Mouse (Mus musculus) inflammation-experienced regulatory T-cells, adult 6 months (primary cell): Measurements from ENCODE around the gene Ikbip. TPM values are rescaled to one million over a fixed set of nuclear protein-coding genes. Genes with fewer than 3 reads are reported as not detected.

ENCODE experiments used
- ATAC-seq: one replicate; pipeline ENCODE4 v1.8.0; 2017
- polyA plus RNA-seq, 3 experiments: library from polyadenylated mRNA; unstranded; fragments of 100-300 nt; shearing (Covaris generic); gene quantifications; one replicate each; pipeline ENCODE4 v1.2.1; 2017

Gene Ikbip
- polyA plus RNA-seq = 1 to 10 TPM; 5.3 to 8.6 (median 6.9) TPM

DNA sequence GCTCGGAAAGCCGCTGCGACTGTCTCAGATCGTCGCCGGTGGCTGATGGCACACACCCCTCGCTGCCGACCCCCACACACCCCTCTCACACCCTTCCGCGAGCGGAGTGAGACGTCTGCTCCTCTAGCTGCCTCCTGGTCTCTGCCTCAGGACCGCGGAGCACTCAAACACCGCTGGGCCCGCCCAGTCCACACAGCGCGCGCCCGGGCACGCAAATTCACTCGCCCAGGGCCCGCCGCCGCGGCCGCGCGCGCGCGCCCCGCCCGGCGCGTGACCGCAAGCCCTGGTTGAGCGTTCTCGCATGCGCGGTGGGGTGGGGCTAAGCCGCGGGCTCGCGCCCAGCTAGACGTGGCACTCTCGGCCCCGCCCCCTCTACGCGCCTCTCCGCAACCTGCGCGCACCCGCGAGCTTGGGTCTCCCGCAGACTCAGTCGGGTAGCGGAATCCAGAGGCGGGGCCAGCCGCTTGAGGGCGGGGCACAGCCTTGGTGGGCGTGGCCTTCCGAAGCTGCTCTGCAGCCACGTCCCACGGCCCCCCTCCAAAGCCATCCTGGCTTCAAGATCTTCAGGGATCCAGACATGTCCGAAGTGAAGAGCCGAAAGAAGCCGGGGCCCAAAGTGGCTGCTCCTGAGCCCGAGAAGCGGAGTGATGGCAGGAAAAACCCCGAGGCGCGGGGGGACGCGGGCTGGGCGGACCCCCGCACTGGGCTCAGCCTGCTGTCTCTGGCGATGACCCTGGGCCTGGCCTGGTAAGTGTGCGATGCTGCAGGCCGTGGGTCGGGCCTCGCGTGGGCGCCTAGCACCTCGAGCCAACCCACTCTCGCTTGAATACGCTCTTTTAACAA is at the start of gene Ikbip, which contains the start of gene Apaf1:
Ikbip (plus strand) TSS at position 391 of the 843 bp plus-strand sequence.
Apaf1 (minus strand) TSS at position 221 of the 843 bp plus-strand sequence.
- peak; percentile 89 for ATAC-seq

DNA sequence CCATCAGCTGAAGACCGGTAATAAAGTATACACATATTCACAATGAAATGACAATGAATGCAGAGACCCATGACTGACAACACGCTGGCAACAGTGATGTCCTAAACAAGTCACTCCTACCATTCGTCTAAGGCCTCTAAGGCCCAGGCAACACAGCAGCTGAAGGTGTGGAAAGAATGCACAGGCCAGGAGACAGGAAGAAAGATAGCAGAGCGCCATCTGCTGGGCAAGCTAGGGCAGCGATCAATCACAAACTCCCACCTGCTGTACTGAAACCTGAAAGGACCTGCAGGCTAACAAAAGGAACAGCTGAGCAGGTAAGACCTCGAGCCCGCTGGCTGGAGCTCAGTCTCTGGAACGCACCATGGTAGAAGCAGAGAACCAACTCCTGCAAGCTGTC is 48.8 kb upstream of the Ikbip start:
- peak; percentile 43 for ATAC-seq

DNA sequence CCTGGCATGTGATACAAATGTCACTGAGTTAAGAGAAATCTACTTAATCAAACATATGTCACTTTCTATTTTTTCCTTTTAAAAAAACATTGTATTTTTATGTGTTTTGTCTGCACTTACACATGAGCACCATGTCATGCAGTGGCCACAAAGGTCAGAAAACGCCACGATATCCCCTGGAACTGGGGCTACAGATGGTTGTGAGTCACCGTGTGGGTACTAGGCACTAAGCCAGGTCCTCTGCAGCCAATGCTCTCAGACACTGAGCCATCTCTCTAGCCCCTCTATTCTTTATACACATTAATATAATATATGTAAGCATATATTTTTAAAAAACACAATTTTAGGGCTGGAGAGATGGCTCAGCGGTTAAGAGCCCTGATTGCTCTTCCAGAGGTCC is 33.0 kb upstream of the Ikbip start:
- no peak for ATAC-seq

DNA sequence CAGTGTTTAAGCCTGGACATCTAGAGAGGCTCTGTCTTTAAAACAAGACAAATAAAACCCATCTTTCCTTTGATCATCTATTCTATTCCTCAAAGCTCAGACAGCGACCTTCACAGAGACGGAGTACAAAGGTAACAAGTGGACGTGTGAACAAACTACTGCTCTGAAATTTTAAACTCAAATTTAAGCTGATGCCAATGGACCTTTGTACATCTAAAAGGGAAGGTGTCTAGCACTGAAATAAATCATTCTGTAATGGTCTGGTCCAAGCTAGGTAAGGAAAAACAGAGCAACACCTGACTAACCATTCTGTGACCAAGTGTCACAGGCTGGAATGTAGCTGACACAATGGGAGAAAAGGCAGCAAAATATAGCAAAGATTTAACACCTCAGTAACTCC is 31.6 kb upstream of the Ikbip start:
- no peak for ATAC-seq

DNA sequence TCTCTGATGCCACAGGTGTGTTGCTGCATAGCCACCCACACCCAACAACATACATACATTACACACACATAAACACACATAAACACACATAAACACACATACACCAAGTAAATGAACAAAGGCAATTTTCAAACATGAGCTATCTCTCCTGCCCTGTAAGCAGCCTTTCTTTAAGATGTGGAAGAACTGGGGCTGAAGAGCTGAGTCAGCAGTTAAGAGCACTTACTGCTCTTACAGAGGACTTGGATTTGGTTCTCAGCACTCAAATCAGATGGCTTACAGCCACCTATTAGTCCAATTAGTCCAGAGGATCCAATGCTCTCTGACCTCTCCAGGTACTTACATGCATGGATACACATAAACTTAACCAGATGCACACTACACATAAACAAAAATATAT is 30.0 kb upstream of the Ikbip start:
- no peak for ATAC-seq

DNA sequence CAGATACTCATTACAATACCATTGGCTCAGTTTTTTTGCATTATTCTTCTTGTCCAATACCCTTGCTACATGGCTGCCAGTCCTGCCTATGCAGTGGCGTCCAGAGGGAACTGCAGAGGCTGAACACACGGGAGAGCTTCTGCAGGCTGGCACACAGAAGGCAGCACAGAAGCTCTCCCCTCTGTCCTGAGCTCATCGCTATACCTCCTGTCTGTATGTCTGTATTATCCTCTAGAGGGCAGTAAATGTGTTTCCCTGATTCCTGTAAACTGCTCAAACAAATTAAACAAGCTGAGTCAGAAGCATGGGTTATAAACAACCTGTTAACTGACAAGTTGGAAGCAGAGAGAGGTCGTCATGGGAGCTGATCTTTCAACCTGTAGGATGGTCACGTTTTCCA is 22.0 kb upstream of the Ikbip start:
- ATAC-seq = peak; percentile 38

DNA sequence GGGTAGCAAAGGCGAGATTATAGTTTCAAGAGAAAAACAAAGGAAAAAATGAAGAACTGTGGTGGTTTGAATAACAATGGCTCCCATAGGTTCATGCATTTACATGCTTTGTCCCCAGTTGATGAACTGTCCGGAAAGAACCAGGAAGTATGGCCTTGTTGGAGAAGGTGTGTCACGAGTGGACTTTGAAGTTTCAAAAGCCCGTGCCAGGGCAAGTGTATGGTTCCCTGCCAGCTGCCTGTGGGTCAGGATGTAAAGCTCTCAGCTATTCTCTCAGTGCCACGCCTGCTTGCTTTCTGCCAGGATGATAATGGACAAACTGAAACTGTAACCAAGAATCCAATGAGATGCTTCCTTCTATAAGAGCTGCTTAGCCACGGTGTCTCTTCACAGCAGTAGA is 20.4 kb upstream of the Ikbip start:
- ATAC-seq = no peak

DNA sequence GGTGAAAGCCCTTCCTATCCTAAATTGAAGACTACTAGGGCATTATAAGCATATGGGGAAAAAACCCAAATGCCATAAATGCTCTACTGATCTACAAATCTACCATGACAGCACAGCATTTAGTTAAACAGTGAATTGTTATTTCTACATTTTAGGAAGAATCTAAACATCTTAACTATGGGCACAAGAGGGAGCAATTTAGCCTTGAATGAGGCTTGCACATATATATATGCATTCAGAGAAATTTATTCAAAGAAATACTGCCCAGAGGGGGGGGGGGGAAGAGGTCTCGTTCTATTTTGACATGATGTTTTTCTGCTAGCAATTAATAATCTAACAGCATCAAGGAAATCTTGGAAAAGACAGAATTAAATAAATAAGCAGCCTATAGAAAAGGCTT is 11.0 kb upstream of the Ikbip start:
- peak; percentile 69 for ATAC-seq

DNA sequence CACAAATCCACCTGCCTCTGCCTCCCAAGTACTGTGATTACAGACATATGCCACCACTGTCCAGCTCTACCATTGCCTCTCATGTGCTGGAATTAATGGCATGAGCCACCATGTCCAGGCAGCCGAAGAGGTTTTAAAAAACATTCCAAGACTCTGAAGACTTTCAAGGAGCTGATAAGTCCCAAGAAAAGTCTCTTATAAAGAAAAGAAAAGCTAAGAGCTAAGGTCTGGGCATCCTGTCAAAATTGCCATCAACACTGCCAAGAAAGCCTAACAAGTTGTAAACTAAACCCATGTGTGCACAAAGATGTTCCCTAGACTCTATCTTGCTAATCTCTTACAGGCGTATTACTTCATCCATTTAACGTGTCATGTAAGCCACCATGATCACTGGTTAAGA is 9.4 kb upstream of the Ikbip start:
- no peak for ATAC-seq

DNA sequence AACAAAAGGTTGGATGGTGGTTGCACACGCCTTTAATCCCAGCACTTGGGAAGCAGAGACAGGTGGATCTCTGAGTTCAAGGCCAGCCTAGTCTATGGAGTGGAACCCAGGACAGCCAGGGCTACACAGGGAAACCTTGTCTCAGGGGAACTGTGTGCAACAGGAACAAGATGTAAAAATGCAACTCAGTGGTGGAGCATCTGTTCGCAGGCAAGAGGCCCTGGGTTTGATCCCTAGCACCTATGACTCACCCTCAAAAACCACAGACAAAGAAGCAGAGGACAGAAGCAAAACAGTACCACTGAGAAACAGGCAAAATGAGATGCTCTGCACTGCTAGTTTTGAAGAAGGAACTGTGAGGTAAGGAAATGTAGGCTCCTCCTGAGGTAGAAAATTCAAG is 6.1 kb upstream of the Ikbip start:
- no peak for ATAC-seq

DNA sequence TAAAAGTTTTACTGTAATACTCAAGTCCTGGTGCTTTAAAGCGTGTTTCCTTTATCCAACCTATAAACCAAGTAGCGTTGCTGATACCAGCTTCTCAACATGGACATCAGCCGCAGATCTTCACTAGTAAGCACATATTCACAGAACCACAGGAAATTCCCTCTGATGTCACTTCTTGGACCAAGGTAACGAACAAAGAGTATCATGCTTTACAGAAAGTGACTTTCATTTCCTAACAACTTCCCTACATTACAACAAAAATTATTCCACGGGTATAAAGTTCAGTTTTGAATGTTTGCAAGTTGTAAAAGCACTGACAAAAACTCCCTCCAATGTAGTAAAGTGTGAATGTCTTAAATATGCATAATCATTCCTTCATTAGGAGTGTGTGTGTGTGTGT is 2.2 kb upstream of the Ikbip start:
- no peak for ATAC-seq

DNA sequence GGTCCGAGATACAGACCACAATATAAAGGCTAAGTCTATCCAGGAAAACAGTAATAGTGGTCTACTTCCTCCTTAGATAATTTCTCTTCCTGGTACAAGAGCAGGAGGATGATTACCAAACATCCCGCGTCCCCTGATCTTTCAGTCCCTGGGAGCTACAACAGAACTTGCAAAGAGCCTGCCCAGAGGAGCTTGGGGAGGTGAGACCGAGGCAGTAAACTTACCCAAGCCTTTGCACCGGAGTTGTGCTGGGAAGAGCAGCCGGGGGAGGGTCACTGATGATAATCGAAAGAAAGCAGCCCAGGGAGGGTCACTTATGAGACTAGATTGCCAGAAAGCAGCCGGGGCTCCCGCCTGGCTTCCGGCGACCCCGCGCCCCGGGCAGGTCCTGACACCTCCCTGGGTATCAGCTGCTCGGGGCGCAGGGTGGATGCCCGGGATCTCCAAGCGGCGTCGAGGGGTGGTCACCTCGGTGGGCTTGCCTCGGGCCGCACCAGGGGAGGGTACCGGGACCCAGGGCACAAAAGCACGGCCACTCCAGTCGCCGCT is 707 bp upstream of the Ikbip start:
- ATAC-seq = peak; percentile 22

DNA sequence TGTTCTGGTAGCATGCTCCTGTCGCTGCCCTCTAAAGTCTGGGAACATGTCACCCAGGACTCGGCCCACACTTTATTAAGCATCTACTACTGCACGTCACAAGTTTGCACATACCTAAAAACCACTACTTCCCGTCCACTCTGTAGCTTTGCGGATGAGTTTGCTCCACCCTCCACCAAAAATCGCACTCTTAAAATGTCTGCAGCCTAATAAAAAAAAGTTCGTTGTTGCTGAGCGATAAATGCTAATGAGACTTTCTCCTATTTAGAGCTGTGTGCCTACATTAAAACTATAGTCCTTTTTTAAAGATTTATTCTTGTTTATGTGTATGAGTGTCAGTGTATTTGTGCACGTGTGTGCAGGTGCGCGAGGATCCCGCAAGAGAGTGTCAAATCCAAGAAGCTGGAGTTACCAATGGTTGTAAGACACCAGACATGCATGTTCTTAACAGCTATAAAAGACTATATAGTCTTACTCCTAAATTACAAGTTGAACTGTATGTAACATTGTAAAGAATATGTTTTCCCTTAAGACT is 720 bp downstream of the Ikbip start:
- ATAC-seq = peak; percentile 14

DNA sequence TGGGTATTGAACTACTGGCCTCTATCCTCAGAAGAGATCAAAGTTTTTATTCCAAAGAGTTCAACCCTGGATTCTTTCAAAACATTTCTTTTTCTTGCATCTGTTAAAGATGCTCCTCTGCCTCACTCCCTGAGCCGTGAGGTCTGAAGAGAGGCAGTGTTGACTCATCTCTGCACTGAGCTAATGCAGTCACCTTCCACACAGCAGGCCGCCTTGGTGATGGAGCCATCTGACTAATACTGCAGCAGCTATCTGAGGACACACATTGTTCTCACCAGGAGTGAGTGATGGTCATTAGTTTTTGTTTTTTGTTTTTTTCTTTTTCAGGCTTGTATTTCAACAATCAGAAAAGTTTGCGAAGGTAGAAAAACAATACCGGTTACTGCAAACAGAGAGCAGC is 10.1 kb downstream of the Ikbip start:
- ATAC-seq = no peak

DNA sequence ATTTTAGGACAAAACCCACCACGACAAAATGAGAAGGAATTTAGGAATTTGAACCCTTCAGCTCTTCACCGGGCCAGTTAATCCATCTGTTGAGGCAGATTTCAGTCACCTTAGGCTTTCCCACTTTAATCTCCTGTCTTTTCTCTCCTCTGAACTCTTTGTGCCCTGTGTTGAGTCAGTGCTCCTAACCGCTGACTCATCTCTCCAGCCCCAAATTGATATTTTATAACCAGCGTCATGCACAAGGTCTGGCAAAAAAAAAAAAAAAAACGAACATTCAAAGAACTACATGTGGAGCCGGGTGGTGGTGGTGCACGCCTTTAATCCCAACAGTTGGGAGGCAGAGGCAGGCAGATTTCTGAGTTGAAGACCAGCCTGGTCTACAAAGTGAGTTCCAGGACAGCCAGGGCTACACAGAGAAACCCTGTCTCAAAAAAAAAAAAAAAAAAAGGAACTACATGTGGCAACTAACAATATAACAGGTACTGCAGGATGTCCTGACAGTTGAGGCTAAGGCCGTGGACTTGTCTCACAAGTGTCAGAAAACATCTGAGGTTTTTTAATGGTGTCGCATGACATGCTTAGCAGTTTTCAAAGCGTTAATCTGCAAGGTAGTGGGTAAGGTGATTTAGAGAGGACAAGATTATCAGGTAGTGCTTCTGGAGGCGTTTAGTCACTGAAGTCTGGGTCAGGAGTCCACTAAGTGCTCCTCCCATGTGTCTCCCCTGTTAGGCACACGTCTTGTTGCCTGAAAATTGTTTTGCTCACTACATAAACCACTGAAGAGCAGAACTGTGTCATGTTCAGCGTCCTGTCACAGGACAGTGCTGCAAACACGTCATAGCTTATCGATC is 11.7 kb downstream of the Ikbip start:
- no peak for ATAC-seq

DNA sequence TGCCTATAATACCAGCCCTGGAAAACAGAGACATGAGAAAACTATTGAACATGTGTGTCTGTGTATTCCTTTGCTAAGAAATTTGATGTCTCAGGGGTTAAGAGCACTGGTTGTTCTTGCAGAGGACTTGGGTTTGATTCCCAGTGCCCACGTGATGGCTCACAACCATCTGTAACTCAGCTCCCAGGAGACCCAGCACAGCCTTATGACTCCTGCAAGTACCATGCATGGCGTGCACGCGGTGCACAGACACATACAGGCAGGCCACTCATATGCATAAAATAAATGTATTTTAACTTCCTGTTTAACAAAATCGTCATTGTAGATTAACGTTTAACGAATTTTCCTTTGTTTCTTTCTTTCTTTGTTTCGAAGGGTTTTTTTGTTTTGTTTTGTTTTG is 15.3 kb downstream of the Ikbip start:
- no peak for ATAC-seq

DNA sequence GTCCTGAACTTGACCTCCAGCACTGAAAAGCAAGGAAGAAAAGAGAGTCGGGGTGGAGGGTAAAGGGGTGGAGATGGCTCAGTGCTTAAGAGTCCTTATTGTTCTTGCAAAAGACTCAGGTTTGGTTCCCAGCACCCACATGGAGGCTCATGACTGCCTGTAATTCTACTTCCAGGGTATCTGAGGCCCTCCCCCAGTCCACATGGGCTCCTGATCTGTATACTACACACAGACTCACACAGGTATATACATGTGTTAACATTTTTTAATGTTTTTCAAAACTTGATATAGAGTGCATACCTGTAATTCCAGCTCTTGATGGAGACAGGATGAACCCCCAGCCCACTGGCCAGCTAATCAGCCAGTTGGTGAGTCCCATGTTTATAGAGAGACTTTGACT is 17.4 kb downstream of the Ikbip start:
- ATAC-seq = no peak

DNA sequence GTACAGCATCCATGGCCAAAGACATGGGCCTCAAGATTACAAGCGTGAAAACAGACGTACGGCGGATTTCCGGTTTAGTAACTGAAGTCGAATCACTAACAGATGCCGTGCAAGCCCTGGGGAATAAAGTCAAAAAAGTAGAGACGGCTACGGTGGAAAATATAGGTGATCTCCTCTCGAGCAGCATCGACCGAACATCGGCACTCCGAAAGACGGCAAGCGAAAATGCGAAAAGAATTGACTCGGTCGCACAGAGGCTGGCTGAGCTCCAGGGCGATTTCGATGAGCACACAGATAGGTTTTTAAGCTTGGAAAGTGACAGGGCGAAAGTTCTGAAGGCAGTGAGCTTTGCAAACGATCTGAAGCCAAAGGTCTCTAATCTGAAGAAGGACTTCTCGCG is 19.2 kb downstream of the Ikbip start:
- no peak for ATAC-seq

DNA sequence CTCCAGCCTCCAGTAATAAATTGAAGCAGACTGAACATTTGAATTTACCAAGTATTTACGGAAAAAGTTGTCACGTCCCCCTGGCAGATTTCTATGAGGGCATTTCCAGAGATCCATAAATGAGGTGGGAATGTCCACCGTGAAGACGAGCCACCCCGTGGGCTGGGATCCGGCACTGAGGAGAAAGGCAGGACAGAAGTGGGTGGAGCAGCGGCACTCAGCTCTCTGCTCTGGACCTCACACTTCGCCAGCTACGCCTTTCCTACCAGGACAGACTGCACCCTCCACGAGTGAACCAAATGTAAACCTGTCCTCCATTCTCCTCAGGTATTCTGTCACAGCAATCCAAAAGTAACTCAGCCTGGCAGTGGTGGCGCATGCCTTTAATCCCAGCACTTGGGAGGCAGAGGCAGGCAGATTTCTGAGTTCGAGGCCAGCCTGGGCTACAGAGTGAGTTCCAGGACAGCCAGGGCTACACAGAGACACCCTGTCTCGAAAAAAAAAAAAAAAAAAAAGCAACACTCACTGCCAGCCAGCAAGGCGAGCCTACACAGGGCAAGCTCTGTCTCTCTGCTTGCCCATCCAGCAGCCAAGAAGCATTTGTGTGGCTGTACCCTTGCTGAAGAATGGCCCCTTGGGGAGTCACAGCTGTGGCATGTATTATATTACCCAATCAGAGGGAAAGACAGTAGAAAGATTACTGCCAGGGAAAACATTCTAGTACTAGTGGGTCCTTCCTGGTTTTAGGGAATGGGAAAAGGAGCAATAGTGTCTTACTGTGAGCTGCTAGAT is 20.3 kb downstream of the Ikbip start:
- ATAC-seq = no peak

DNA sequence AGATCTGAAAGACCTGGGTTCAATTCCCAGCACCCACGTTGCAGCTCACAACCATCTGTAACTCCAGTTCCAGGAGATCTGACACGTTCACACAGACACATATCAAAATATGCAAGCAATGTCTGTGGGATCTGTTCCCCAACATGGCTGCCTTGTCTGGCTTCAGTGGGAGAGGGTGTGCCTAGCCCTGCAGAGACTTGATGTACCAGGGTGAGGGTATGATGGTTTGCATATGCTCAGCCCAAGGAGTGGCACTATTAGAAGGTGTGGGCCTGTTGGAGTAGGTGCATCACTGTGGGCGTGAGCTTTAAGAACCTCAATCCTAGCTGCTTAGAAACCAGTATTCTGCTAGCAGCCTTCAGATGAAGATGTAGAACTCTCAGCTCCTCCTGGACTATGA is 23.2 kb downstream of the Ikbip start:
- no peak for ATAC-seq

DNA sequence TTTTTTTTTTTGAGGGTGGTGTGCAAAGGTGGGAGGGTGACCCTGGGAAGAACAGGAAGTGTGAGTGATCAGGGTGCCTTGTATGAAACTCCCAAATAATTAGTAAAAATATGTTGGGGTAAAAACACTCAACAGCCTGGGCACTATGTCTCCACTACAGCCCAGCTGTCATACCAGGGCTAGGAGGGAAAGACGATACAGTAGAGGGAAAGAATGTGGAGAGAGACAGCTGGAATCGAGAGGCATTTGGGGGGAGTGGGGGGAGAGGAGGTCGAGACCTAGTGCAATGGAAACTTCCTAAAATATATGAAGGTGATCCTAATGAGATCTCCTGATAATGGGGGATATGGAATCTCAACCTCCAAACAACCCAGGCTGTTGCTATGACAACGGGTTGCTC is 27.1 kb downstream of the Ikbip start:
- no peak for ATAC-seq

DNA sequence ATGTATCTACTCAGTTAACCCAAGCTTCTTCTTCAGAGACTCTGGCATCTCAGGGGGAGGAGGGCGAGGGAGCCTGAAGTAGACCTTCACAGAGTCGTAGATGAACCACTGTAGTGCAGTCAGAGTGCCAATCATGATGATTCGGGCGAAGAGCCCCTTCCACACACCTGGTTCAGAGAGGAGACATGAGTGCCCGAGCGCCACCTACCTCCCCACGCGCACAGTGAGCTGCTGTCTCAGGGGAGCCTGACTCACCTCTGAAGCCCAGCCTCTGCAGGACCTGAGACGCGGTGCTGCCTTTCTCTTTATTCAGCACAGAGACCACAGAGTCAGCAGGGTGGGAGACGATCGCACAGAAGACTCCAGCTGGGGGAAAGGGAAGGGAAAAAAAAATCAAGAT is 34.2 kb downstream of the Ikbip start:
- ATAC-seq = no peak
